Comparison of ENCODE assay signal across 36 mouse cellular contexts in genomic region chr13:95550636-95551370, GRCm38 (mm10). TPM values are rescaled to one million over a fixed set of nuclear protein-coding genes. Genes with fewer than 3 reads are reported as not detected.
"Had no signal": no experiment of that assay in that cellular context is flagged by ENCODE, and none has a peak within 500 bp of the region (broad histone marks: within the 10 kb centered on the region; RNA-seq: fewer than 3 reads in every experiment).

No protein-coding gene starts in this region.

- H3K4me3 ChIP-seq: heart, embryonic 10.5 days; heart, embryonic 12.5 days; heart, embryonic 13.5 days; heart, embryonic 15.5 days; hindbrain, embryonic 10.5 days; hindbrain, embryonic 12.5 days; hindbrain, embryonic 13.5 days; hindbrain, embryonic 15.5 days; intestine, embryonic 15.5 days; kidney, embryonic 15.5 days; layer of hippocampus, adult 2 months had no signal

- DNase-seq: heart, postnatal 10 days; heart, postnatal 14 days; heart, postnatal 36 days; heart, postnatal 4 days; kidney, adult 11 months; kidney, adult 18-20 months; kidney, adult 2 months; kidney, adult 8-10 months; kidney, adult 9 months; kidney, postnatal 10 days; kidney, postnatal 14 days; kidney, postnatal 25 days; kidney, postnatal 36 days; kidney, postnatal 4 days; layer of hippocampus, adult 9-11 months; layer of hippocampus, postnatal 36 days had no signal

- H3K27me3 ChIP-seq: heart, embryonic 12.5 days; heart, embryonic 13.5 days; heart, embryonic 15.5 days; hindbrain, embryonic 12.5 days; hindbrain, embryonic 13.5 days; hindbrain, embryonic 15.5 days; intestine, embryonic 15.5 days; kidney, embryonic 15.5 days had no signal

- H3K4me2 ChIP-seq: heart, embryonic 11.5 days; heart, embryonic 12.5 days; heart, embryonic 13.5 days; heart, embryonic 15.5 days; hindbrain, embryonic 12.5 days; hindbrain, embryonic 13.5 days; hindbrain, embryonic 14.5 days; hindbrain, embryonic 15.5 days; intestine, embryonic 15.5 days; kidney, embryonic 15.5 days had no signal

- H3K9me3 ChIP-seq: heart, embryonic 10.5 days; heart, embryonic 12.5 days; heart, embryonic 13.5 days; heart, embryonic 15.5 days; hindbrain, embryonic 10.5 days; hindbrain, embryonic 12.5 days; hindbrain, embryonic 13.5 days; hindbrain, embryonic 15.5 days; intestine, embryonic 15.5 days; kidney, embryonic 15.5 days had no signal

- H3K27ac ChIP-seq: heart, embryonic 10.5 days; heart, embryonic 13.5 days; heart, embryonic 15.5 days; hindbrain, embryonic 10.5 days; hindbrain, embryonic 12.5 days; hindbrain, embryonic 13.5 days; hindbrain, embryonic 14.5 days; hindbrain, embryonic 15.5 days; hindbrain, postnatal 0 days; intestine, embryonic 15.5 days; kidney, embryonic 15.5 days; kidney, postnatal 0 days; layer of hippocampus, adult 2 months had no signal

- H3K36me3 ChIP-seq: heart, embryonic 10.5 days; heart, embryonic 12.5 days; heart, embryonic 13.5 days; heart, embryonic 15.5 days; hindbrain, embryonic 10.5 days; hindbrain, embryonic 12.5 days; hindbrain, embryonic 13.5 days; hindbrain, embryonic 15.5 days; intestine, embryonic 15.5 days; kidney, embryonic 15.5 days had no signal

- ATAC-seq: hindbrain, embryonic 16.5 days; hindbrain, postnatal 0 days; inflammation-experienced regulatory T-cells, adult 6 months; intestine, embryonic 15.5 days; intestine, embryonic 16.5 days; intestine, postnatal 0 days had no signal

- H3K9ac ChIP-seq: heart, embryonic 12.5 days; heart, embryonic 13.5 days; heart, embryonic 15.5 days; hindbrain, embryonic 12.5 days; hindbrain, embryonic 13.5 days; hindbrain, embryonic 14.5 days; hindbrain, embryonic 15.5 days; intestine, embryonic 15.5 days; kidney, embryonic 15.5 days had no signal

RNA-seq across cellular contexts. Expression of gene F2rl1, which starts 25.8 kb away (rescaled TPM):
- total RNA-seq: hematopoietic stem cell, adult 5-6 weeks had no signal
- polyA plus RNA-seq: heart, embryonic 12.5 days; hindbrain, embryonic 13.5 days; hindbrain, embryonic 14.5 days; hindbrain, embryonic 15.5 days; hindbrain, postnatal 0 days had no signal
